Mouse (Mus musculus) heart, postnatal 36 days (tissue): ENCODE measurements at regions not wholly inside any gene's neighbourhood (a gene's known extent, or its start where the extent isn't known, plus 50 kb on each side); places are given as distances from the start of the nearest gene placed in this dataset.

Experiments used
- DNase-seq, 2 experiments: peaks; one replicate each; pipeline ENCODE4 v3.0.0; 2021 to 2022
- intact Hi-C: fragments of 180-260 bp; cut with DNase I; formaldehyde crosslinking; loops from one replicate; pipeline ENCODE4 v1.15.1; 2025
- microRNA-seq, 2 experiments: library from miRNA; unstranded; fragments of <30 nt; microRNA quantifications; one replicate each; pipeline ENCODE4 v1.2.0; 2021; ENCODE audit warnings: borderline number of aligned reads in 2 of 2

- intact Hi-C loops = no loop called here
- no peak for DNase-seq
These were observed 385.2 kb downstream of the Tex13c3 start for GRCm38 (mm10) chrX:19095960-19096359.

GRCm38 (mm10) chrX:19084435-19084834 is 396.7 kb downstream of the Tex13c3 start:
- intact Hi-C loops = no loop called here
- DNase-seq = no peak

- intact Hi-C loops = no loop called here
- DNase-seq = no peak
These were observed 401.1 kb downstream of the Tex13c3 start for GRCm38 (mm10) chrX:19080021-19080420.

Small RNA genes in the stretch of these regions (microRNA-seq; reads per million reads assigned to microRNA genes)
- gene Mir221 (2,686 to 2,973 reads per million in 2 experiments), gene Mir222 (88.2 to 293 reads per million in 2 experiments)
